Mouse (Mus musculus): ENCODE measurements at regions not wholly inside any gene's neighbourhood (a gene's known extent, or its start where the extent isn't known, plus 50 kb on each side); places are given as distances from the start of the nearest gene placed in this dataset.

- TF ChIP-seq CTCF (IDR thresholded peaks at IDR 0.05; ENCODE audit: low read depth): no peak
- TF ChIP-seq EP300 (optimal IDR thresholded peaks at IDR 0.05): no peak
Measured at GRCm38 (mm10) chr2:50852413-50852919, 296.4 kb downstream of the Rnd3 start.
